Mouse (Mus musculus) heart, embryonic 16.5 days (tissue): ENCODE measurements around the gene Vamp1. TPM values are rescaled to one million over a fixed set of nuclear protein-coding genes. Genes with fewer than 3 reads are reported as not detected.

Experiments
- ATAC-seq: fragments of 200-750 bp; cut with Nextera tagmentation; replicated peaks from 2 replicates; pipeline ENCODE4 v1.8.0; 2017; ENCODE audit warnings: moderate number of reproducible peaks; ENCODE audit not compliant: insufficient read depth, low FRiP score; ENCODE audit errors: extremely low read depth
- H3K27ac ChIP-seq: fragments of 300-500 bp; sonication (generic); 2 replicates; pipeline ENCODE4 v1.5.1; 2014; ENCODE audit warnings: mild to moderate bottlenecking, low read length, control low read depth, moderate library complexity
- H3K27me3 ChIP-seq: fragments of 300-500 bp; sonication (generic); 2 replicates; pipeline ENCODE4 v1.6.1; 2014; ENCODE audit warnings: low read length, mixed read lengths; ENCODE audit not compliant: control insufficient read depth, insufficient read depth
- H3K36me3 ChIP-seq: fragments of 300-500 bp; sonication (generic); 2 replicates; pipeline ENCODE4 v1.6.1; 2014; ENCODE audit not compliant: control insufficient read depth, insufficient read depth
- H3K4me1 ChIP-seq: fragments of 300-500 bp; sonication (generic); 2 replicates; pipeline ENCODE4 v1.6.1; 2014; ENCODE audit warnings: low read length, mixed read lengths; ENCODE audit not compliant: control insufficient read depth, insufficient read depth
- H3K4me2 ChIP-seq: fragments of 300-500 bp; sonication (generic); 2 replicates; pipeline ENCODE4 v1.6.1; 2014; ENCODE audit warnings: low read depth, mild to moderate bottlenecking, control low read depth, low read length
- H3K4me3 ChIP-seq: fragments of 300-500 bp; sonication (generic); 2 replicates; pipeline ENCODE4 v1.5.1; 2014; ENCODE audit warnings: mild to moderate bottlenecking, control low read depth, low read length
- H3K9ac ChIP-seq: fragments of 300-500 bp; sonication (generic); 2 replicates; pipeline ENCODE4 v1.6.1; 2014; ENCODE audit warnings: low read length, control low read depth
- H3K9me3 ChIP-seq: fragments of 300-500 bp; sonication (generic); replicated peaks from 2 replicates; pipeline ENCODE4 v1.6.1; 2016; ENCODE audit warnings: low read length; ENCODE audit not compliant: control insufficient read depth
- WGBS: fragments of 180-500 bp; shearing (Covaris S2); extraction: QIAGEN DNeasy Blood & Tissue Kit; methylation state at CpG from one replicate; pipeline ENCODE4 v1.1.7; 2014; 5-methylcytosine and 5-hydroxymethylcytosine counted together
- polyA plus RNA-seq: library from polyadenylated mRNA; unstranded; fragments of >200 nt; fragmentation: Nextera tagmentation; extraction: Ambion mirVana; gene quantifications from 2 replicates; pipeline ENCODE4 v1.2.1, GENCODE M21; 2015

Gene Vamp1
- polyA plus RNA-seq, 1 experiment from 2014 or later = 8.4 TPM

DNA sequence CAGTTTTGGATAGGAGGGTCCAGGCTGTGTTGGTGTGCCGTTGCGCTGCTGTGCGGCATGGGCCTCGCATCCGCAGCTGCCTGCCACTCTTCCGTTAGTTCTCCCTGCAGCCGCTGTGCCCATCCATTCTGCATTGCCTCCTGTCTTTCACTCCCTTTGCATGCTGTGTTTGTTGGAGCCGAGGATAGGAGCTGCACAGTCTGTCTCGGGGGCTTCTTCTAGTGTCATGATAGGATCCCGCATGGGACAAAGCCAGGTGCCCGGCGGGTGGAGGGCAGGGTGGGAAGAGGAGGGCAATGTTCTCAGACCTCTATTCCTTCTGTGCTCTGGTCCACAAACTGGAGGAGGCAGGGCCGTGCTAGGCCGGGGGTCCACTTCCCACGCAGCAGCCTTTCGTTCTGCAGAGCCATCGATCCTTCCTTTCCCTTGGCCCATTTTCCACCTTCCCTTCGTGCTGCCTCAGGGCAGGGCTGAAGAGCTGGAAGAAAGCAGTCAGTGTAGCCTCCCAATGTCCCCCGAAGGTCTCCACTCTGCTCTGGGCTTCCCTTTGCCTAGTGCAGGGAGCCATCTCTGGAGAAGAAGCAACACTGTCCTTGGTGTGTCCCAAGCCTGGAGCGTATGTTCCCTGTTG is 5.9 kb downstream of the Vamp1 start:
- Histone ChIP-seq H3K27me3 (no peaks in the 10 kb centered on the region), H3K4me1 (peaks cover 10% of the 10 kb centered on the region), H3K4me2 (no peak overlapping the region), H3K9me3 (no peaks in the 10 kb centered on the region), H3K4me3 (no peak overlapping the region), H3K36me3 (peaks cover 13% of the 10 kb centered on the region), H3K9ac (no peak overlapping the region; the same call in 1 of the 2 replicates), H3K27ac (peak overlapping the region; percentile 49)
- ATAC-seq = no peak
- WGBS = 88% methylated on average over 20 of the region's 20 CpGs

DNA sequence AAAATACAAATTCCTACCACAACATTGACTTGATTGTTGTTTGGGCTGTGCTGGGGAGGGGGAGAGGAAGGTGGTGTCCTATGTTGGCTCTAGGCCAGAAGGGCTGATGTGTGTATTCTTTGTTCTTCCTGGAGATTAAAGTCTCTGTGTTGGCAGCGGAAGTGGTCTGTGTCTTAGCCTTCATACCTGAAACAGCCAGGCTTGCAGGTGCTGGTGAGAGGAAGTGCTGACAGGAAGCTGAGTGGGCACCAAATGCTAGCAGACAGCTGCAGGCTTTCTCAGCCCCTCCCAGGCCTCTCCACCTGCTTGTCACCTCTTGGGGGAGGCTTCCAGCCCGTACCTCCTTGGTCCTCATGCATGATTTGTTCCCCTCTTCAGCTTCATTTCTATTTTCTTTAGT is 6.8 kb downstream of the Vamp1 start:
- 31% methylated on average over 2 of the region's 2 CpGs for WGBS
- peak; percentile 53 for ATAC-seq
- no peaks in the 10 kb centered on the region for H3K9me3 ChIP-seq

DNA sequence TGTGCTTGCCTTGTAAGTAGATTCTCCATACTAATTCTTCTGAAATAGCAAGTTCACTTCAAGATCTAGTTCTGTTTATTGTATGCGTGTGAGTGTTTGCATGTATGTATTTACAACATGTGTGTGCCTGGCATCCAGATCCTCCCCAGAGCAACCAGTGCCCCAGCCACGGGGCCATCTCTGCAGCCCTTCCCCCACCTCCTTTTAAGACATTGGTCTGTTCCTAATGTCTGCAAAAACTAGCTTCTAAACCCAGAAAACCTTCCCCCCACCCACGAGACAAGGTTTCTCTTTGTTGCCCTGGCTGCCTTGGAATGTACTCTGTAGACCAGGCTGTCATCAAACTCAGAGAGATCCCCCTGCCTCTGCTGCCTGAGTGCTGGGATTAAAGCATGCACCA is 7.2 kb downstream of the Vamp1 start:
- 70% methylated on average over 3 of the region's 3 CpGs for WGBS
- peaks cover 5% of the 10 kb centered on the region; the same call in 1 of the 2 replicates for H3K4me1 ChIP-seq
- no peaks in the 10 kb centered on the region for H3K9me3 ChIP-seq
- H3K36me3 ChIP-seq = peaks cover 13% of the 10 kb centered on the region
- no peak overlapping the region for H3K9ac ChIP-seq
- H3K4me2 ChIP-seq = no peak overlapping the region
- no peak for ATAC-seq
- peak overlapping the region; percentile 43 for H3K27ac ChIP-seq
- no peaks in the 10 kb centered on the region for H3K27me3 ChIP-seq
- H3K4me3 ChIP-seq = no peak overlapping the region

More for the DNA sequence above, 6.8 kb downstream of the Vamp1 start:
- Histone ChIP-seq H3K27ac (no peak overlapping the region), H3K9ac (no peak overlapping the region), H3K4me2 (no peak overlapping the region), H3K36me3 (peaks cover 13% of the 10 kb centered on the region), H3K27me3 (no peaks in the 10 kb centered on the region), H3K4me3 (no peak overlapping the region), H3K4me1 (peaks cover 5% of the 10 kb centered on the region; the same call in 1 of the 2 replicates)

DNA sequence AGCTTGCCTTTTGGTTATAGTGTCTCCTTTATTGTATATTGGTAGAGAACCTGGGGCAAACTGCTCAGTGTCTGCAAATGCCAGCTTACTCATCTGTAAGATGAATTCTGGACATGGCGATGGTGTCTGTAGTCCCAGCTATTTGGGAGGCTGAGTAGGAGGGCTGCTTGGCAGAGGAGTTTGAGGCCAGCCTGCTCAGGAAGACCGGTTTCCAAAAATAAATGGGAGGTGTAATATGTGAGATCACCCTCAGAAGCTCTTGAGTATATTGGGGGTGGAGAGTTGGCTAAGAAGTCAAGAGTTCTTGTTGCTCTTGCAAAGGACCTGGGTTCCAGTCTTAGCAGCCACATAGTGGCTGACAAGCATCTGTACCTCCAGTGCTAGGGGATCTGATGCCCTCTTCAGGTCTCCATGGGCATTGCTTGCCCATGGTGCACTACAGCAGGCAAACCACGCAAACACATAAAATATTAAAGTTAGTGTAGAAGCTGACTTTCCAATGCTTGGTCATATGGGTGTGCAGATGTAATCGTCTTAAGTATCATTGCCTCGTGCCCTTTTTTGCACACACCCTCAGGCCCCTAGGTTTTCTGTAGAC is 10.3 kb downstream of the Vamp1 start:
- H3K4me2 ChIP-seq = no peak overlapping the region
- 77% methylated on average over 5 of the region's 5 CpGs for WGBS
- no peaks in the 10 kb centered on the region for H3K27me3 ChIP-seq
- no peak overlapping the region for H3K4me3 ChIP-seq
- no peak overlapping the region for H3K9ac ChIP-seq
- no peak for ATAC-seq
- no peaks in the 10 kb centered on the region for H3K9me3 ChIP-seq
- H3K27ac ChIP-seq = no peak overlapping the region
- peaks cover 5% of the 10 kb centered on the region for H3K4me1 ChIP-seq
- peaks cover 9% of the 10 kb centered on the region for H3K36me3 ChIP-seq

DNA sequence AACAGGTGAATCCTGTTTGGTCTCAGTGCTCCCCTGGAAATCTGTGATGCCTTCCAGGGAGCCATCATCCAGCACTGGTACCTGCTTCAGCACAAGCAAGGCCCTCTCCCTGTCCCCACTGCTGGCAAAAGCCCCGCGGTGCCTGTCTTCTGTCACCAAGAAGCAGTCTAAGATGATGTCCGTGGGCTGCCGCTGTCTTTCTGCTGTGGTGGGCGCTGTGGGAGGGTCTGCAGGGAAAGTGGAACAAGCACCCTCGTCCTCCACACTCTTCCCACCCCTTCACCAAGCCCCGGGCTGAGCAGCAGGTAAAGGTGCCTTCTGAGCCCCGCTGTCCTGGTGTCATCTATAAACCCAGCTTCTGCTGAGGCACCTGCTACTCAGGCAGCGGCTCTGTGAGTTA is 15.2 kb downstream of the Vamp1 start:
- peak overlapping the region; percentile 94; the same call in 1 of the 2 replicates for H3K27ac ChIP-seq
- H3K9me3 ChIP-seq = no peaks in the 10 kb centered on the region
- peak overlapping the region; percentile 97 for H3K4me2 ChIP-seq
- H3K27me3 ChIP-seq = no peaks in the 10 kb centered on the region
- 51% methylated on average over 9 of the region's 9 CpGs for WGBS
- H3K4me3 ChIP-seq = peak overlapping the region; percentile 82
- peak overlapping the region; percentile 95; the same call in 1 of the 2 replicates for H3K9ac ChIP-seq
- ATAC-seq = no peak
- H3K4me1 ChIP-seq = peaks cover 27% of the 10 kb centered on the region
- H3K36me3 ChIP-seq = no peaks in the 10 kb centered on the region; the same call in 1 of the 2 replicates

DNA sequence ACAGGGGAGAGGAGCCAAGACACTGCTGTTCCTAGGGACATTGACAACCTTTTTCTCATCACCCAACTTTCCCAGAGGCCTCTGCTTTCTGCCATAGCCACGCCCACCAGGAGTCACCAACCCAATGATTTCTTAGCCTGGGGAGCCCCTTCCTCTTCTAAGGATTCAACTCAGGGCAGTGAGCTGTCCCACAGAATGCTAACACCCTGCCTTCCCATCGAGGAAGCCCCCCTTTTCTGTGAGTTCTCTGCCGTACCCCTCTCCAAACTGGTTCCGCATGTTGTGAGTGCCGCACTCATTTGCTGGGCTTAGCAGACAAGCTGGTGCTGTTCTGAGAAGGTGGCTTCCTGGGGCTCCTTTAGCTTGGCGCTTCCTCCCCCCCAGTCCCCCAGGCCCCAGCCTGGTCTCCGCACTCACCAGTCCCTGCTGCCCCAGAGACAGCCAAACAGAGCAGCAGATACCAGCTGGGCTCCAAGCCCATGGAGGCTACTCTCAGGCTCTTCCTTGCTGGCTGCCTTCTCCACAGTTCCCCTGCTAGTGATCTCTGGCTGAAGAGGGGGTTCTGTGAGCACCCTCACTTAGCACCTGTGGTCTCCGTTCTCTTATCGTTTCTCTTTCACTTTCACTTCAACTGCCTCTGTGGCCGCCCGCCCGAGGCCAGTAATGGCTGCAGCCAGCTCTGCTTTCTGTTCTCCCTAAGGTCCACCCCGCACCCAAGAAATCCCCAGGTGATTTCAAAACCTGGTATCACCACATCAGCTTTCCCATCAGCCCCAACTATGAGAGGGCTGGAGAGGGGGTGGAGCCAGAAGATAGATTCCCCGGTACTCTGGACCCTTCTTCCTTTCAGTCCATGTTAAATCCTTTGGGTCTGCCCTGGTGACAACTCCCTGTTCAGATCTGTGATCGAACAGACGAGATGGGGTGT is 16.0 kb downstream of the Vamp1 start, which contains the start of gene Tapbpl:
Gene Tapbpl (minus strand): TSS at position 744 of the 928 bp plus-strand sequence.
- Histone ChIP-seq H3K27ac (peak within 1 kb of the TSS; percentile 94), H3K4me2 (peak within 1 kb of the TSS; percentile 97), H3K9ac (peak within 1 kb of the TSS; percentile 95), H3K4me3 (peak within 1 kb of the TSS; percentile 82), H3K4me1 (peaks cover 27% of the 10 kb centered on the region), H3K27me3 (no peaks in the 10 kb centered on the region), H3K9me3 (no peaks in the 10 kb centered on the region), H3K36me3 (no peaks in the 10 kb centered on the region)
- peak; percentile 39 for ATAC-seq
- WGBS = 3% methylated on average over 16 of the region's 16 CpGs

DNA sequence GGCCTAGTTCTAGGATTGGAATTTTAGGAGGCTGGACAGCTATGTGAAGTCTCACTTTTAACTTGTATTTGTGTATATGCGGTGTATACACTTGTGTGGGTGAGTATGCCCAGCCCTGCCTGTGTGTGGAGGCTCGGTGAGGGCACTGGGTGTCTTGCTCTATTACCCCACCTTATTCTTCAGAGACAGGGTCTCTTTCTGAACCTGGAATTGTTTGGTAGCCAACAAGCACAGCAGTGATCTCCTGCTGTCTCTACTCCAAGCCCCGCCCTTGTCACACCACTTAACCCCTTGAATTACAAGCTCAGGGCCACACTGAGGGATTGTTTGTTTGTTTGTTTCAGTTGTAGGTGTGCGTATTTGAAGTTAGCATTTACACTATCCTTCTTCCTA is 16.7 kb downstream of the Vamp1 start:
- H3K27me3 ChIP-seq = no peaks in the 10 kb centered on the region
- peak overlapping the region; percentile 95 for H3K9ac ChIP-seq
- H3K9me3 ChIP-seq = no peaks in the 10 kb centered on the region
- peak overlapping the region; percentile 82 for H3K4me3 ChIP-seq
- peak overlapping the region; percentile 94 for H3K27ac ChIP-seq
- no peaks in the 10 kb centered on the region for H3K36me3 ChIP-seq
- H3K4me1 ChIP-seq = peaks cover 27% of the 10 kb centered on the region
- 48% methylated on average over 4 of the region's 4 CpGs for WGBS
- no peak for ATAC-seq
- peak overlapping the region; percentile 97 for H3K4me2 ChIP-seq

DNA sequence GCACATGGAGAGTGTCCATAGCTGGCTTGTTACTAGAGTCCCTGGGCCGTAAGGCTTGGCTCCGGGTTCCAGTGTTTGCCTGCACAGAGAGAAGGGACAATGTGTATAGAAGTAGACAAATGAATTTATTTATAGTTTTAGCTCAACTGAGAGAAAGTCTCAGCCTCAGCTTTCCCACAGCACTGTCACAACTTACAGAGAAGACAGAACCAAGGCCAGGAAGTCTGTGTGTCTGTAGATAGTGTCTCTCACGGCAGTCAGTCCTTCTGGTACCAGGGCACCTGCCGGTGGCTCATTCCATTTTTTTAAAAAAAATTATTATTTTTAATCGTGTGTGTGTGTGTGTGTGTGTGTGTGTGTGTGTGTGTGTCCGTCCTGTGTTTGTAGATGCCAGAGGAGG is 17.2 kb downstream of the Vamp1 start:
- Histone ChIP-seq H3K4me3 (peak overlapping the region; percentile 82; the same call in 1 of the 2 replicates), H3K36me3 (no peaks in the 10 kb centered on the region), H3K27ac (peak overlapping the region; percentile 94), H3K4me1 (peaks cover 27% of the 10 kb centered on the region), H3K4me2 (peak overlapping the region; percentile 97), H3K9ac (peak overlapping the region; percentile 95; the same call in 1 of the 2 replicates), H3K27me3 (no peaks in the 10 kb centered on the region), H3K9me3 (no peaks in the 10 kb centered on the region)
- 65% methylated on average over 6 of the region's 6 CpGs for WGBS
- ATAC-seq = no peak
